Mouse (Mus musculus): ENCODE data around the gene Ebf1. TPM values are rescaled to one million over a fixed set of nuclear protein-coding genes. Genes with fewer than 3 reads are reported as not detected.

The Ebf1 gene
- polyA plus RNA-seq, 1 experiment from 2014 or later = 26.9 TPM

- H3K27ac ChIP-seq (ENCODE audit: low read depth, low read length) = peak overlapping the region; percentile 88; the same call in 1 of the 2 replicates
- H3K27me3 ChIP-seq (ENCODE audit: control insufficient read depth, insufficient read depth, low read length) = no peaks in the 10 kb centered on the region
- H3K4me1 ChIP-seq (ENCODE audit: control insufficient read depth, insufficient read depth, low read length) = peaks cover 13% of the 10 kb centered on the region; the same call in 1 of the 2 replicates
- H3K4me3 ChIP-seq (ENCODE audit: low read length) = no peak overlapping the region; the same call in 1 of the 2 replicates
- no peaks in the 10 kb centered on the region for H3K36me3 ChIP-seq (ENCODE audit: control insufficient read depth, insufficient read depth, low read length)
- ATAC-seq (ENCODE audit: low FRiP score, low TSS enrichment) = no peak
- 60% methylated on average over 12 of the region's 12 CpGs for WGBS
- H3K9ac ChIP-seq (ENCODE audit: low read depth, low read length) = no peak overlapping the region
- H3K9me3 ChIP-seq (ENCODE audit: control insufficient read depth, low read length) = no peaks in the 10 kb centered on the region
- H3K4me2 ChIP-seq (replicated peaks; ENCODE audit: low read depth, low read length) = peak overlapping the region; percentile 15
These were observed 69.3 kb downstream of the Ebf1 start for GRCm38 (mm10) chr11:44686378-44686777.

GRCm38 (mm10) chr11:44688542-44688941 lies 71.4 kb downstream of the Ebf1 start:
- Histone ChIP-seq H3K4me3 (ENCODE audit: low read length) (no peak overlapping the region), H3K9ac (ENCODE audit: low read depth, low read length) (no peak overlapping the region), H3K27me3 (ENCODE audit: control insufficient read depth, insufficient read depth, low read length) (no peaks in the 10 kb centered on the region), H3K27ac (ENCODE audit: low read depth, low read length) (no peak overlapping the region), H3K4me1 (ENCODE audit: control insufficient read depth, insufficient read depth, low read length) (0 out of 2 replicates have a peak, but pooled peaks cover 6% of the 10 kb centered on the region), H3K4me2 (replicated peaks; ENCODE audit: low read depth, low read length) (no peak overlapping the region), H3K36me3 (ENCODE audit: control insufficient read depth, insufficient read depth, low read length) (no peaks in the 10 kb centered on the region), H3K9me3 (ENCODE audit: control insufficient read depth, low read length) (no peaks in the 10 kb centered on the region)
- no peak for ATAC-seq (ENCODE audit: low FRiP score, low TSS enrichment)
- 66% methylated on average over 3 of the region's 3 CpGs for WGBS

- H3K4me3 ChIP-seq (ENCODE audit: low read length) = no peak overlapping the region
- H3K4me1 ChIP-seq (ENCODE audit: control insufficient read depth, insufficient read depth, low read length) = 0 out of 2 replicates have a peak, but pooled peaks cover 6% of the 10 kb centered on the region
- ATAC-seq (ENCODE audit: low FRiP score, low TSS enrichment) = no peak
- H3K36me3 ChIP-seq (ENCODE audit: control insufficient read depth, insufficient read depth, low read length) = no peaks in the 10 kb centered on the region
- no peak overlapping the region for H3K9ac ChIP-seq (ENCODE audit: low read depth, low read length)
- no peak overlapping the region for H3K4me2 ChIP-seq (replicated peaks; ENCODE audit: low read depth, low read length)
- no peaks in the 10 kb centered on the region for H3K9me3 ChIP-seq (ENCODE audit: control insufficient read depth, low read length)
- H3K27me3 ChIP-seq (ENCODE audit: control insufficient read depth, insufficient read depth, low read length) = no peaks in the 10 kb centered on the region
- WGBS = 76% methylated on average over 7 of the region's 7 CpGs
- no peak overlapping the region for H3K27ac ChIP-seq (ENCODE audit: low read depth, low read length)
These were observed 72.6 kb downstream of the Ebf1 start for GRCm38 (mm10) chr11:44689571-44690264.

GRCm38 (mm10) chr11:44690265-44690572 lies 73.1 kb downstream of the Ebf1 start:
- H3K9me3 ChIP-seq (ENCODE audit: control insufficient read depth, low read length) = no peaks in the 10 kb centered on the region
- WGBS = 71% methylated on average over 5 of the region's 5 CpGs

GRCm38 (mm10) chr11:44695416-44695815 lies 78.3 kb downstream of the Ebf1 start:
- no peak for ATAC-seq (ENCODE audit: low FRiP score, low TSS enrichment)
- peaks cover 8% of the 10 kb centered on the region; the same call in 1 of the 2 replicates for H3K4me1 ChIP-seq (ENCODE audit: control insufficient read depth, insufficient read depth, low read length)
- H3K27me3 ChIP-seq (ENCODE audit: control insufficient read depth, insufficient read depth, low read length) = no peaks in the 10 kb centered on the region
- 95% methylated on average over 9 of the region's 9 CpGs for WGBS
- H3K9ac ChIP-seq (ENCODE audit: low read depth, low read length) = no peak overlapping the region
- no peaks in the 10 kb centered on the region for H3K36me3 ChIP-seq (ENCODE audit: control insufficient read depth, insufficient read depth, low read length)
- no peaks in the 10 kb centered on the region for H3K9me3 ChIP-seq (ENCODE audit: control insufficient read depth, low read length)
- no peak overlapping the region for H3K4me2 ChIP-seq (replicated peaks; ENCODE audit: low read depth, low read length)
- H3K27ac ChIP-seq (ENCODE audit: low read depth, low read length) = no peak overlapping the region
- no peak overlapping the region for H3K4me3 ChIP-seq (ENCODE audit: low read length)

More at GRCm38 (mm10) chr11:44690265-44690572, 73.1 kb downstream of the Ebf1 start:
- no peaks in the 10 kb centered on the region for H3K27me3 ChIP-seq (ENCODE audit: control insufficient read depth, insufficient read depth, low read length)
- 0 out of 2 replicates have a peak, but pooled peaks cover 6% of the 10 kb centered on the region for H3K4me1 ChIP-seq (ENCODE audit: control insufficient read depth, insufficient read depth, low read length)
- H3K27ac ChIP-seq (ENCODE audit: low read depth, low read length) = no peak overlapping the region
- ATAC-seq (ENCODE audit: low FRiP score, low TSS enrichment) = no peak
- no peak overlapping the region for H3K4me2 ChIP-seq (replicated peaks; ENCODE audit: low read depth, low read length)
- H3K36me3 ChIP-seq (ENCODE audit: control insufficient read depth, insufficient read depth, low read length) = no peaks in the 10 kb centered on the region
- H3K9ac ChIP-seq (ENCODE audit: low read depth, low read length) = no peak overlapping the region
- H3K4me3 ChIP-seq (ENCODE audit: low read length) = no peak overlapping the region

- Histone ChIP-seq H3K36me3 (ENCODE audit: control insufficient read depth, insufficient read depth, low read length) (no peaks in the 10 kb centered on the region), H3K9ac (ENCODE audit: low read depth, low read length) (0 out of 2 replicates have a peak overlapping the region, but pooled peaks have one; percentile 23), H3K27me3 (ENCODE audit: control insufficient read depth, insufficient read depth, low read length) (no peaks in the 10 kb centered on the region), H3K9me3 (ENCODE audit: control insufficient read depth, low read length) (no peaks in the 10 kb centered on the region), H3K4me1 (ENCODE audit: control insufficient read depth, insufficient read depth, low read length) (peaks cover 16% of the 10 kb centered on the region; the same call in 1 of the 2 replicates), H3K4me2 (replicated peaks; ENCODE audit: low read depth, low read length) (peak overlapping the region; percentile 39), H3K4me3 (ENCODE audit: low read length) (peak overlapping the region; percentile 17; the same call in 1 of the 2 replicates), H3K27ac (ENCODE audit: low read depth, low read length) (peak overlapping the region; percentile 73; the same call in 1 of the 2 replicates)
- peak; percentile 92 for ATAC-seq (ENCODE audit: low FRiP score, low TSS enrichment)
- 7% methylated on average over 16 of the region's 16 CpGs for WGBS
These were observed 79.6 kb downstream of the Ebf1 start for GRCm38 (mm10) chr11:44696539-44697201.

- ATAC-seq (ENCODE audit: low FRiP score, low TSS enrichment) = no peak; the same call in 1 of the 2 replicates
- Histone ChIP-seq H3K4me3 (ENCODE audit: low read length) (no peak overlapping the region), H3K4me1 (ENCODE audit: control insufficient read depth, insufficient read depth, low read length) (peaks cover 17% of the 10 kb centered on the region; the same call in 1 of the 2 replicates), H3K9ac (ENCODE audit: low read depth, low read length) (no peak overlapping the region), H3K4me2 (replicated peaks; ENCODE audit: low read depth, low read length) (no peak overlapping the region), H3K27me3 (ENCODE audit: control insufficient read depth, insufficient read depth, low read length) (no peaks in the 10 kb centered on the region), H3K9me3 (ENCODE audit: control insufficient read depth, low read length) (no peaks in the 10 kb centered on the region), H3K36me3 (ENCODE audit: control insufficient read depth, insufficient read depth, low read length) (no peaks in the 10 kb centered on the region), H3K27ac (ENCODE audit: low read depth, low read length) (peak overlapping the region; percentile 42; the same call in 1 of the 2 replicates)
- 39% methylated on average over 4 of the region's 4 CpGs for WGBS
These were observed 83.1 kb downstream of the Ebf1 start for GRCm38 (mm10) chr11:44700181-44700580.

- Histone ChIP-seq H3K9me3 (ENCODE audit: control insufficient read depth, low read length) (no peaks in the 10 kb centered on the region), H3K9ac (ENCODE audit: low read depth, low read length) (no peak overlapping the region), H3K27ac (ENCODE audit: low read depth, low read length) (peak overlapping the region; percentile 1; the same call in 1 of the 2 replicates), H3K27me3 (ENCODE audit: control insufficient read depth, insufficient read depth, low read length) (no peaks in the 10 kb centered on the region), H3K36me3 (ENCODE audit: control insufficient read depth, insufficient read depth, low read length) (no peaks in the 10 kb centered on the region), H3K4me2 (replicated peaks; ENCODE audit: low read depth, low read length) (no peak overlapping the region), H3K4me3 (ENCODE audit: low read length) (no peak overlapping the region), H3K4me1 (ENCODE audit: control insufficient read depth, insufficient read depth, low read length) (peaks cover 17% of the 10 kb centered on the region; the same call in 1 of the 2 replicates)
- 41% methylated on average over 11 of the region's 11 CpGs for WGBS
- no peak for ATAC-seq (ENCODE audit: low FRiP score, low TSS enrichment)
These were observed 84.2 kb downstream of the Ebf1 start for GRCm38 (mm10) chr11:44701221-44701810.
